Mouse (Mus musculus): ENCODE measurements around the gene G6pdx.
A peak's percentile ranks its signal among the peaks of the same experiment; 100 is the strongest.

GRCm38 (mm10) chrX:74368209-74368909 is 60.6 kb downstream of the G6pdx start:
- TF ChIP-seq POLR2A (IDR thresholded peaks at IDR 0.05; ENCODE audit: low read depth, low read length) (peak; percentile 67), CTCF (IDR thresholded peaks at IDR 0.05; ENCODE audit: borderline replicate concordance, insufficient read depth, low read length) (no peak)
